Mouse (Mus musculus) limb, embryonic 12.5 days (tissue): ENCODE data around the gene Hmgn1. TPM values are rescaled to one million over a fixed set of nuclear protein-coding genes. Genes with fewer than 3 reads are reported as not detected.
"Not testable (repeated sequence)": the region's sequence is repeated elsewhere in the genome, so short reads cannot be mapped to it uniquely, and the experiment has no call there.

Experiments used
- ATAC-seq: fragments of 200-750 bp; cut with Nextera tagmentation; 2 replicates; pipeline ENCODE4 v1.8.0; 2017; ENCODE audit warnings: low read depth, moderate TSS enrichment; ENCODE audit not compliant: insufficient number of reproducible peaks, insufficient read depth, low FRiP score, low TSS enrichment
- H3K27ac ChIP-seq: fragments of 300-500 bp; sonication (generic); 2 replicates; pipeline ENCODE4 v1.5.1; 2016; ENCODE audit warnings: mild to moderate bottlenecking, moderate library complexity
- H3K27me3 ChIP-seq: fragments of 300-500 bp; sonication (generic); 2 replicates; pipeline ENCODE4 v1.6.1; 2016; ENCODE audit warnings: mild to moderate bottlenecking, moderate library complexity
- H3K36me3 ChIP-seq: fragments of 300-500 bp; sonication (generic); 2 replicates; pipeline ENCODE4 v1.6.1; 2016; ENCODE audit warnings: mild to moderate bottlenecking, moderate library complexity
- H3K4me1 ChIP-seq: fragments of 300-500 bp; sonication (generic); replicated peaks from 2 replicates; pipeline ENCODE4 v1.6.1; 2016
- H3K4me2 ChIP-seq: fragments of 300-500 bp; sonication (generic); 2 replicates; pipeline ENCODE4 v1.6.1; 2016; ENCODE audit warnings: mild to moderate bottlenecking, moderate library complexity
- H3K4me3 ChIP-seq: fragments of 300-500 bp; sonication (generic); replicated peaks from 2 replicates; pipeline ENCODE4 v1.5.1; 2016; ENCODE audit warnings: mild to moderate bottlenecking
- H3K9ac ChIP-seq: fragments of 300-500 bp; sonication (generic); replicated peaks from 2 replicates; pipeline ENCODE4 v1.6.1; 2016; ENCODE audit warnings: mild to moderate bottlenecking, moderate library complexity
- H3K9me3 ChIP-seq: fragments of 300-500 bp; sonication (generic); 2 replicates; pipeline ENCODE4 v1.6.1; 2016; ENCODE audit warnings: mild to moderate bottlenecking, moderate library complexity
- whole genome bisulfite sequencing: fragments of 180-500 bp; shearing (Covaris S2); methylation state at CpG from one replicate; pipeline ENCODE4 v1.1.7; 2016; 5-methylcytosine and 5-hydroxymethylcytosine counted together
- polyA plus RNA-seq: library from polyadenylated mRNA; unstranded; fragments of >200 nt; fragmentation: Nextera tagmentation; extraction: Ambion mirVana; gene quantifications from 2 replicates; pipeline ENCODE4 v1.2.1, GENCODE M21; 2016

The Hmgn1 gene
- polyA plus RNA-seq, 1 experiment from 2014 or later, result 1,014 TPM

DNA sequence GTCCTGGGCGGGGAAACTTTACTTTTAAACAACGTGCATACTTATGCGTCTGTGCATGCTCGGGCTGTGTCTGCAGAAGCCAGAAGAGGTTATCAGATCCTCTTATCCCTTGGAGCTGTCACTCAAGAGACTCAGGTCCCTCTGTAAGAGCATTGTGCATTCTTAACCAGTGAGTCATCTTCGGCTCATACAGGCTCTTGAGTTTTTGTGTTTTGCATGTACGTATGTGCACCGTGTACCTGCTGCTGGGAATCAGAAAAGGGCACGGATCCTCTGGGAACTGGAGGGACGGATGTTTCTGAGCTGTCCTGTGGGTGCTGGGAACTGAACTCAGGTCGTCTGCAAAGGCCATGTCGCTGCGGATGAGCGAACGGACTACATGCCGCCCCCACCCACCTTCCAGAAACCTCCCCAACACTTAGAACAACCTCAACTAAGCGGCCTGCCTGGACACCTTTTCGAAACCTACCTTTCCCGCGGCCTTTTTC lies 801 bp downstream of the Hmgn1 start:
- Histone ChIP-seq H3K27ac (peak overlapping the region; percentile 98), H3K4me2 (peak overlapping the region; percentile 89), H3K4me1 (peaks cover 21% of the 10 kb centered on the region), H3K36me3 (peaks cover 49% of the 10 kb centered on the region), H3K27me3 (no peaks in the 10 kb centered on the region), H3K4me3 (peak overlapping the region; percentile 93), H3K9ac (peak overlapping the region; percentile 99), H3K9me3 (no peaks in the 10 kb centered on the region)
- ATAC-seq, result no peak
- WGBS, result 5% methylated on average over 19 of the region's 19 CpGs

DNA sequence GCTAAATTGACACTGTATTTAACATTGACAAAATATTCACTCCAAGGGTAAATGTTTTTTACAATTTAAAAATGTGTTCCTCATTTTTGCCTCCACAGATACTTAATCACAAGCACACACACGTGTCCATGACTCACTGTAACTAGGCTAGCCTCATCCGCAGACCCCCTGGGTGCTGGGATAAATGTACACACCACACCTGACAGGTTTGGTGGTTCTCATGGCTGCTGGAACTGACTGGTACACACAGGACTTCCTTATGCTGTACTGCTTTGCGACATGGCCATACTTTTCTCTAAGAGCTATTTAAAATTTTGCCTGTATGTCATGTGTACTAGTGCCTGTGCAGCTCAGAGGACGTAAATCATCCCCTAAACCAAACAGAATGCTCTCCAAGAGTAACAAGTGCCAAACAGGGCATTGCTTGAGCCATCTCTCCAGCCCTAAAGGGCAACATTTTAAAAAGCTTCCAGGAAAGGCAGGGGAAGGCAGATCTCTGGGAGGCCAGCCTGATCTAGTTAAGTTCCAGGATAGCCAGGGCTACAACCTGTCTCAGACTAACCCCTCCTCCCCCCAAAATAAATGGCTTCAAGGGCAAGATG lies 7.4 kb downstream of the Hmgn1 start:
- no peak for ATAC-seq
- peaks cover 46% of the 10 kb centered on the region for H3K36me3 ChIP-seq
- H3K27me3 ChIP-seq, result no peaks in the 10 kb centered on the region
- 73% methylated on average over 4 of the region's 4 CpGs for WGBS
- no peak overlapping the region for H3K4me2 ChIP-seq
- H3K9ac ChIP-seq, result no peak overlapping the region
- no peak overlapping the region for H3K4me3 ChIP-seq
- H3K4me1 ChIP-seq, result peaks cover 3% of the 10 kb centered on the region; the same call in 1 of the 2 replicates
- H3K9me3 ChIP-seq, result 0 out of 2 replicates have a peak, but pooled peaks cover 2% of the 10 kb centered on the region
- peak overlapping the region; percentile 56; the same call in 1 of the 2 replicates for H3K27ac ChIP-seq

DNA sequence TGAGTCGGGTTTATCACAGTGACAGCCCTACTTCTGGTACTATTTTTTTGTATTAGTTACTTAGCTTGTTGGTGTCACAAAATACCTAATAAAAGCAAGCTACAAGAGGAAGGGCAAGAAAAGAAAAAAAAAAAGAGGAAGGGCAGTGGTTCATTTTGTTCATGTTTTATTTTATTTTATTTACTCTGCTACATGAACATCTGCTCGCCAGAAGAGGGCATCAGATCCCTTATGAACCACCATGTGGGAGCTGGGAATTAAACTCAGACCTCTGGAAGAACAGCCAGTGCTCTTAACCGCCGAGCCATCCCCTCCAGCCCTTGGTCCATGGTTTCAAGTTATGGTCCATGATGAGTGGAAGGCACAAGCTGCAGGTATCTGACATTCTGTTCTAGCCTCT lies 12.8 kb downstream of the Hmgn1 start:
- no peak for ATAC-seq
- H3K4me1 ChIP-seq, result no peaks in the 10 kb centered on the region
- 0 out of 2 replicates have a peak, but pooled peaks cover 3% of the 10 kb centered on the region for H3K9me3 ChIP-seq
- WGBS, result 50% methylated on average over 4 of the region's 4 CpGs
- H3K27me3 ChIP-seq, result no peaks in the 10 kb centered on the region
- no peak overlapping the region for H3K4me3 ChIP-seq
- H3K4me2 ChIP-seq, result no peak overlapping the region
- H3K27ac ChIP-seq, result no peak overlapping the region
- no peaks in the 10 kb centered on the region for H3K36me3 ChIP-seq
- H3K9ac ChIP-seq, result no peak overlapping the region

DNA sequence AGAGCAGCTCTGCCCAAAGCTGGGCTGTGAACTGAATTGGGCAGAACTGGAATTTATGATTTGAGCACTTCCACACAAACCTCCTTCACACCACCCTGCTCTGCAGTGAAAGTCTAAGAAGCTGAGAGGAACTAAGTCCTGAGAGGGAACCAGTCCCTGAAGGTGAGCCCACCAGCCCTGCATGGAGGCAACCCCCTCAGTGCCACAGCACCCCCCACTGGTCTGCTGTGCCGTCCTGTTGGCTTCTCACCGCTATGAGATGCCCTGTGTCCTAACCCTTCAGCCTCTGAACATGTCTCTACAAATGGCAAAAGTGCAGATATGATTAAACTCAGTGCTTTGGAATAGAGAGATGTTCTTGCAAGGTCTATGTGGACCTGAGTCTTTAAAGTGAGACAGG lies 14.8 kb downstream of the Hmgn1 start:
- 48% methylated on average over 2 of the region's 2 CpGs for WGBS

DNA sequence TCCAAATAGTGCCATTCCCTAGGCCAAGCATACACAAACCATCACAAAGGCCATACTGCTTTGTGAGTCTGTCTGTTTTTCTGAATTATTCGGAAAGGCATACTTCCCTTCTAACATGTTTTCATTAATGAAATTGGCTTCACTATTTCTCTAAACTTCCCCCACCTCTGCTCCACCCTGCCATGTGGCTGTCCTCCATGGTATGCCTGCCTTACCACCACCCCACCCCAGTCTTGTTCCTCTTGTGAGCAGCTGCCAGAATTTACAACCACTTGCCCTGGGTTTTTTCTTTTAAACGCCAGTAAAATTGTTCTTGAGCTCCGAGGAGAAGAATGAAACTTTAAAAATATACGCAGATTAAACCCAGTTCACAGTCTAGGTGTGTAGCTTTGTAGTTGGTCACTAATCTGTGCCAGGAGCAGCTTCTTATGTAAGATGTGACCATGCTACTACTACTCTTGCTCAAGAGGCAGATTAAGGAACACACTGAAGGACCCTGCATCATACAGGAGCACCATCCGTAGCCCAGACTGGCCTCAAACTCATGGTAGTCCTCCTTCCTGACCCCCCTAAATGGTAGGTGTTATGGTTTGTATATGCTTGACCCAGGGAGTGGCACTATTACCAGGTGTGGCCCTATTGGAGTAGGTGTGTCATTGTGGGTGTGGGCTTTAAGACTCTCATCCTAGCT lies 16.7 kb downstream of the Hmgn1 start:
- H3K4me1 ChIP-seq, result no peaks in the 10 kb centered on the region
- ATAC-seq, result no peak
- H3K27ac ChIP-seq, result no peak overlapping the region
- H3K4me2 ChIP-seq, result no peak overlapping the region
- H3K9me3 ChIP-seq, result 0 out of 2 replicates have a peak, but pooled peaks cover 3% of the 10 kb centered on the region
- H3K4me3 ChIP-seq, result no peak overlapping the region
- no peak overlapping the region for H3K9ac ChIP-seq
- no peaks in the 10 kb centered on the region for H3K27me3 ChIP-seq
- 78% methylated on average over 5 of the region's 5 CpGs for WGBS
- no peaks in the 10 kb centered on the region for H3K36me3 ChIP-seq

More for the DNA sequence above, 14.8 kb downstream of the Hmgn1 start:
- Histone ChIP-seq H3K27ac (no peak overlapping the region), H3K36me3 (no peaks in the 10 kb centered on the region), H3K4me3 (no peak overlapping the region), H3K9ac (no peak overlapping the region), H3K27me3 (no peaks in the 10 kb centered on the region), H3K4me1 (no peaks in the 10 kb centered on the region), H3K4me2 (no peak overlapping the region), H3K9me3 (0 out of 2 replicates have a peak, but pooled peaks cover 3% of the 10 kb centered on the region)
- ATAC-seq, result no peak

DNA sequence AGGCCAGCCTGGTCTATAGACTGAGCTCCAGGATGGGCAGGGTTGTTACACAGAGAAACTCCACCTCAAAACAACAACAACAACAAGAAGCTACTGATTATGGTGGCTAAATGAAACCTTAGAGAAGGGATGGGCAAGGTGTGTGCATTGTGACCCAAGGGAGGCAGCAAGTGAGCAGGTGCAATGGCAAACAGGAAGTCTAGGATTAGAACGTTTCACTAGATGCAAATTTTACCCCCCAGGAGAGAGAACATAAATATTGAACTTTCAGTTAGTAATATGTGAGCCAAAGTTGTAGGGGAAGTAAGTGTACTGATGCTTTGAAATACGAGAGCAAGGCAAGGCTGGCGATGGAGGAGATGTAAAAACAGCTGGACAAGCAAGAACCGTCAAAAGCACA lies 17.9 kb downstream of the Hmgn1 start:
- Histone ChIP-seq H3K27me3 (no peaks in the 10 kb centered on the region), H3K4me3 (no peak overlapping the region), H3K36me3 (no peaks in the 10 kb centered on the region), H3K9me3 (no peaks in the 10 kb centered on the region), H3K4me2 (no peak overlapping the region), H3K4me1 (no peaks in the 10 kb centered on the region), H3K9ac (no peak overlapping the region), H3K27ac (no peak overlapping the region)
- no peak for ATAC-seq
- 52% methylated on average over 4 of the region's 4 CpGs for WGBS

DNA sequence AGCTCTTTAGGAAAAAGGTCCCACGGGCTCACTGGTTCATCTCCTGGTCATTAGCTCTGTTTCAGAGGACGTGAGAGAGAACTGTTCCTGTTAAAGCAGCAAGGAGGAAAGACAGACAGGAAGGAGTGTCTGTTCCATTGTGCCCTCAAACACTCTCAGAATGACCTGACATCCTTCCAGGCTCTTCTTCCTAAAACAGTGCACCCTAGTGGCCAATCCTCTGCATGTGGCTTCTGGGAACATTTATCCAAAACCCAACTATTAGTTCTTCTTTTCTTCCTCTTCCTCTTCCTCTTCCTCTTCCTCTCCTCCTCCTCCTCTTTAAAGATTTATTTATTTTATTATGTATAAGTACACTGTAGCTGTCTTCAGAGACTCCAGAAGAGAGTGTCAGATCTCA lies 24.5 kb downstream of the Hmgn1 start:
- H3K27me3 ChIP-seq, result no peaks in the 10 kb centered on the region
- no peak for ATAC-seq
- H3K4me1 ChIP-seq, result no peaks in the 10 kb centered on the region
- H3K4me3 ChIP-seq, result no peak overlapping the region
- H3K36me3 ChIP-seq, result no peaks in the 10 kb centered on the region
- no peak overlapping the region for H3K27ac ChIP-seq
- WGBS, result 35% methylated on average over 2 of the region's 2 CpGs
- no peak overlapping the region for H3K9ac ChIP-seq
- no peak overlapping the region for H3K4me2 ChIP-seq
- no peaks in the 10 kb centered on the region for H3K9me3 ChIP-seq

DNA sequence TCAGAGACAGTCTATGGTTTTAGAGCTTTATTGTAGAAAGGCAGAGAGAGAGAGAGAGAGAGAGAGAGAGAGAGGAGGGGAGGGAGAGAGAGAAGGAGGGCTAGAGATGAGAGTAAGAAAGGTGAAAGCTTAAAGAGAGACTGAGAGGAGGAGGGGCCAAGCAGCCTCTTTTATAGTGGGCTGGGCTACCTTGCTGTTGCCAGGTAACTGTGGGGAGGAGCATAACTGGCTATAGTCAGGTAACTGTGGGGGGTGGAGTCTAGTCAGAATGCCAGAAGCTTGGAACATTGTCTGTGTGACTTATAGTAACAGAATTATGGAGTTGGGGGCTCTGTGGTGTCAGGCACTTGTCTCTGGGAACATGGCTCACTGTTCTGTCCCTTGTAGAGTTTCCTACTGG lies 29.7 kb downstream of the Hmgn1 start:
- not testable (repeated sequence) for H3K9ac ChIP-seq, H3K4me1 ChIP-seq, ATAC-seq, H3K36me3 ChIP-seq, H3K4me2 ChIP-seq, H3K4me3 ChIP-seq, H3K9me3 ChIP-seq, H3K27me3 ChIP-seq, H3K27ac ChIP-seq

DNA sequence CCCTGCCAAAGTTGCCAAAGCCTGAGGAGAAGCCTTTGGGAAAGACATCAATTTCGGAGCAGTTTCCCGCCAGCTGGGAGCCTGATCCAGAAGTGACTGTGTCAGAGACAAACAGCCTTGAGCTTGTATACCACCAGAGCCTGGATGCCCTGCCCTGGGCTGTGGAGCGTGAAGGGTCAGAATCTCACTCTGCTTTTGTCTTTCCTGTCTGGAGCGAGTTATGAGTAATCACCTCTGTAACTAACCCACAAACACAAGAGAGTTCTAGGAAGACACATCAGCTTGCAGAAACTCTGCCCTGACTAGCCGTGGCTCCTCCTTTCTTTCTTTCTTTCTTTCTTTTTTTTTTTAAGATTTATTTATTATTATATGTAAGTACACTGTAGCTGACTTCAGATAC lies 31.6 kb downstream of the Hmgn1 start:
- WGBS, result 93% methylated on average over 5 of the region's 5 CpGs
- no peaks in the 10 kb centered on the region for H3K4me1 ChIP-seq
- H3K27ac ChIP-seq, result no peak overlapping the region
- H3K4me2 ChIP-seq, result no peak overlapping the region
- no peaks in the 10 kb centered on the region for H3K36me3 ChIP-seq
- H3K27me3 ChIP-seq, result no peaks in the 10 kb centered on the region
- H3K9ac ChIP-seq, result no peak overlapping the region
- no peak for ATAC-seq
- no peaks in the 10 kb centered on the region for H3K9me3 ChIP-seq
- H3K4me3 ChIP-seq, result no peak overlapping the region

DNA sequence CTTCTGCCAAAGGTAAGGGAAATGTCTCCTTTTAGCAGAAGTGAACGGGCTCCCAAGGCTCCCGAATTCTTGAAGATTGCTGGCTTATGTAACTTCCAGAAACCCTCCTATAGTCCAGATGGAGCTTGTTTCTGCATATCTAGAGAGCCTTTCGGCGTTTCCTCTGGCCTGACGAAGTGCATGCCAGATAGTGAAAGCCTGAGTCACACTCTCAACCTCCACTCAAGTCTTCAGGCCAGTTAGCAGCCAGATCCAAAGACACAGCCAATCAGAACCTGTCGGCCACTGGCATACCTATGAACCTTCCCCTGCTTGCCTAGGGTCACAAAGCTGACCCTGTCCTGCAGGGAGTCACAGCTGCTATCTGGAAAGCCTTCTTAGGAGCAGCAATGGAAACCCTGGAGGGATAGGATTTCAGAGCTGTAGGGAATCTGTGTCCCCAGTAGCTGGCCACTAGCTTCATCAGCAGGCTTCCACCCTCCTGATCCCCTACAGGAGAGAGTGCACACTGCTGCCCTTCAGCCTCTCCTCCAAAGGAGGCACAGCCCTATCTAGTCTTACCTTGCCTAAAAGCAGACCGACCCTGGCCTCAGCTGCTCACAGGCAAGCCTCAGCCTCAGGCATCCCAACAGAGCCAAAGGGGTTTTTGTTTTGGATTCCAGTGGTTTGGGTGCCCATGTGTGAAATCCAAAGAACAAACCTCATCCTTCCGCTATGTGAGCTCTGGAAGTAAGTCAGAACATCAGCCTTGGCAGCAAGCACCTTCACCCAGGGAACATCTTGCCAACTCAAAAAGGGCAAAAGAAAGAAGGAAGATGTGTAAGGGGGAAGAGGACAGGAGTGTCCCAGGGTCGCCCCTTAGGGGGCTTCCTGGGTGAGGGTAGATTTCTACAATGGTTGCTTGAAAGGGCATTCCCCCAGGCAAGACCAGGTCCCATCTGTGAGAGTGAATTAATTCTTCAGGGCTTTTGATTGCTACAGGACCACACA lies 35.7 kb downstream of the Hmgn1 start:
- Histone ChIP-seq H3K4me2 (no peak overlapping the region), H3K4me3 (no peak overlapping the region), H3K36me3 (no peaks in the 10 kb centered on the region), H3K9me3 (no peaks in the 10 kb centered on the region), H3K4me1 (0 out of 2 replicates have a peak, but pooled peaks cover 3% of the 10 kb centered on the region), H3K27ac (no peak overlapping the region), H3K9ac (no peak overlapping the region), H3K27me3 (no peaks in the 10 kb centered on the region)
- 64% methylated on average over 9 of the region's 9 CpGs for whole genome bisulfite sequencing
- ATAC-seq, result no peak

DNA sequence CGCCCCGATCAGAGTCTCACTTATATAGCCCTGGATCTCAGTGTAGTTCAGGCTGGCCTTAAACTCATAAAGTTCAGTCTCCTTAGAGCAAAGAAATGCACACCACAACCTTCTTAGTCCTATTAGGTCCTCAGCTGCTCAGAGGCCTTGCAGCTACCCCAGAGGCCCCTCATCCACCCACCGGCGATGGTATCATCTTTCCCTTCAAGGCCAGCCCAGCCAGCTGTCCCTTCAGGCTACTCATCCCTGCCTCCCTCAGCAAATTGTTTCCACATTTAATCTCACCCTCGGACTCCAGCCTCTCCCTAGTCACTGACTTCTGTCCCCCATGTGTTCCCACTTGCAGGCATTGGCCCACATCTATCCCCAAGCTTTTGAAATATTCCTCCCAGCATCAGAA lies 39.4 kb downstream of the Hmgn1 start:
- H3K9me3 ChIP-seq, result no peaks in the 10 kb centered on the region
- no peaks in the 10 kb centered on the region for H3K27me3 ChIP-seq
- no peak overlapping the region for H3K4me2 ChIP-seq
- no peak overlapping the region for H3K9ac ChIP-seq
- H3K4me3 ChIP-seq, result no peak overlapping the region
- peaks cover 7% of the 10 kb centered on the region for H3K4me1 ChIP-seq
- 59% methylated on average over 5 of the region's 5 CpGs for WGBS
- H3K36me3 ChIP-seq, result no peaks in the 10 kb centered on the region
- H3K27ac ChIP-seq, result no peak overlapping the region
- no peak for ATAC-seq
